Mouse (Mus musculus) bone marrow, adult 2 months (tissue): ENCODE measurements at regions not wholly inside any gene's neighbourhood (a gene's known extent, or its start where the extent isn't known, plus 50 kb on each side); places are given as distances from the start of the nearest gene placed in this dataset.

Experiments
- CTCF ChIP-seq: fragments of 200-500 bp; IDR thresholded peaks from 2 replicates; pipeline ENCODE4 v1.5.1; 2011; ENCODE audit warnings: low read length, control low read depth; ENCODE audit not compliant: control insufficient read depth, insufficient read depth
- POLR2A ChIP-seq: fragments of 200-500 bp; IDR thresholded peaks from 2 replicates; pipeline ENCODE4 v1.6.1; 2011; ENCODE audit warnings: low read depth, mild to moderate bottlenecking, control low read depth, low read length, borderline replicate concordance; ENCODE audit not compliant: control insufficient read depth

DNA sequence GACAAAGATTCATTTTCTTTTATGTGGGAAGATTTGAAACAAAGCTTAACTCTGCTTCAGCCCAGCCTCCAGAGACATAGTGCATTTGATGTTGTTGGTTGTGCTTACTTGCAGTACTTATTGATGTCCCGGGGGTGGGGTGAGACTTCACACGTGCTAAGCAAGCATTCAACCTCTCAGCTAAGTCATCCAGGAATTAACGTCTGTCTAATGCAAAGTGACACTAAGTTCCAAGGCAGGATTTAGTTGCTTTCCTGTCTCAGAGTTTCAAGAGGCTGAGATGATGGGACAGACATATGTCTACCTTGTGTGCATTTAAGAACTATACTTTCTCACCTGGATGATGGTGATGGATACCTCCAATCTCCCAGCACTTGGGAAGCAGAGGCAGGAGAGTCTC, 189.0 kb upstream of the Erbb4 start:
- TF ChIP-seq CTCF (no peak), POLR2A (no peak)
